Mouse (Mus musculus) skeletal muscle tissue, postnatal 0 days (tissue): ENCODE data around the gene Il21r. TPM values are rescaled to one million over a fixed set of nuclear protein-coding genes. Genes with fewer than 3 reads are reported as not detected.

Source experiments
- polyA plus RNA-seq: library from polyadenylated mRNA; unstranded; fragments of >200 nt; fragmentation: Nextera tagmentation; extraction: Ambion mirVana; gene quantifications from 2 replicates; pipeline ENCODE4 v1.2.1, GENCODE M21; 2015

Il21r gene
- 0.65 and 0.67 TPM in 2 replicates for polyA plus RNA-seq

GRCm38 (mm10) chr7:125603185-125603631, at the start of gene Il21r:
Gene Il21r (plus strand): TSS chr7:125603429.

Other genes starting within 250 kb of the Il21r start
- gene Kdm8, start 158.8 kb upstream of the Il21r start, polyA plus RNA-seq, result 4.3 and 4.8 TPM in 2 replicates
- 59.2 and 63.7 TPM in 2 replicates for gene Nsmce1, start 111.8 kb upstream of the Il21r start, polyA plus RNA-seq
- 8.5 and 9.1 TPM in 2 replicates for gene Il4ra, start 51.3 kb upstream of the Il21r start, polyA plus RNA-seq
- gene Gtf3c1, start 104.4 kb downstream of the Il21r start, polyA plus RNA-seq, result 8.0 and 8.7 TPM in 2 replicates
- gene D430042O09Rik, start 104.5 kb downstream of the Il21r start, polyA plus RNA-seq, result 1.6 and 2.5 TPM in 2 replicates